Mouse (Mus musculus) limb, embryonic 15.5 days (tissue): ENCODE measurements around the gene Cnpy1. TPM values are rescaled to one million over a fixed set of nuclear protein-coding genes. Genes with fewer than 3 reads are reported as not detected.
A peak's percentile ranks its signal among the peaks of the same experiment; 100 is the strongest.

ENCODE experiments used
- ATAC-seq: fragments of 200-750 bp; cut with Nextera tagmentation; 2 replicates; pipeline ENCODE4 v1.8.0; 2017; ENCODE audit warnings: low read depth, moderate TSS enrichment; ENCODE audit not compliant: insufficient number of reproducible peaks, low FRiP score, low TSS enrichment
- H3K27ac ChIP-seq: fragments of 300-500 bp; sonication (generic); 2 replicates; pipeline ENCODE4 v1.5.1; 2015; ENCODE audit warnings: moderate library complexity, mild to moderate bottlenecking, inconsistent platforms
- H3K27me3 ChIP-seq: fragments of 300-500 bp; sonication (generic); 2 replicates; pipeline ENCODE4 v1.6.1; 2015; ENCODE audit warnings: inconsistent platforms
- H3K36me3 ChIP-seq: fragments of 300-500 bp; sonication (generic); 2 replicates; pipeline ENCODE4 v1.6.1; 2015; ENCODE audit warnings: inconsistent platforms
- H3K4me1 ChIP-seq: fragments of 300-500 bp; sonication (generic); 2 replicates; pipeline ENCODE4 v1.6.1; 2015; ENCODE audit warnings: inconsistent platforms
- H3K4me2 ChIP-seq: fragments of 300-500 bp; sonication (generic); 2 replicates; pipeline ENCODE4 v1.6.1; 2015; ENCODE audit warnings: mild to moderate bottlenecking, inconsistent platforms
- H3K4me3 ChIP-seq: fragments of 300-500 bp; sonication (generic); 2 replicates; pipeline ENCODE4 v1.5.1; 2015; ENCODE audit warnings: mild to moderate bottlenecking, inconsistent platforms
- H3K9ac ChIP-seq: fragments of 300-500 bp; sonication (generic); 2 replicates; pipeline ENCODE4 v1.6.1; 2015; ENCODE audit warnings: inconsistent platforms
- H3K9me3 ChIP-seq: fragments of 300-500 bp; sonication (generic); 2 replicates; pipeline ENCODE4 v1.6.1; 2016; ENCODE audit warnings: inconsistent platforms
- WGBS: fragments of 180-500 bp; shearing (Covaris S2); methylation state at CpG from one replicate; pipeline ENCODE4 v1.1.7; 2015; 5-methylcytosine and 5-hydroxymethylcytosine counted together
- polyA plus RNA-seq: library from polyadenylated mRNA; unstranded; fragments of >200 nt; fragmentation: Nextera tagmentation; extraction: Ambion mirVana; gene quantifications from 2 replicates; pipeline ENCODE4 v1.2.1, GENCODE M21; 2015

The Cnpy1 gene
- polyA plus RNA-seq, 1 experiment from 2014 or later, result not detected

DNA sequence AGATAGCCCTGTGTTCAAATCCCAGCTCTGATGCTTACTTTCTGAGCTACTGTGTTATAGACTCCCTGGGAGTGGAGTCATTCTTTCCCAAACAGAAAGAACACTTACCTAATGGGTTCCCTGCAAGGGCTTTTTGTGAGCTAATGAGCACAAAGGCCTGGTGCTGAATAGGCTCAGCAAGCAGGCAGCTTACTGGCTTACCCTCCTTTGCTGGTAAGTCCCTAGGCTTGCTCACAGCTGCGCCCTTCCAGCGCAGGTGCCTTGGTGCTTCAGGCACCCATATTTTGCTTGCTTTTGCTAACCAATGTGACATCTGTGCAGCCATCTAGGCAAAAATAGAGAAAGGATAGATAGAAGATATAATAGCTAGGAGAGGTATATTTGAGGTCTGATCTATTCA is 69.0 kb downstream of the Cnpy1 start:
- H3K27me3 ChIP-seq, result peaks cover 95% of the 10 kb centered on the region
- no peak overlapping the region for H3K4me2 ChIP-seq
- no peak overlapping the region for H3K27ac ChIP-seq
- H3K9ac ChIP-seq, result no peak overlapping the region
- H3K36me3 ChIP-seq, result no peaks in the 10 kb centered on the region
- H3K4me3 ChIP-seq, result no peak overlapping the region
- H3K4me1 ChIP-seq, result peaks cover 7% of the 10 kb centered on the region; the same call in 1 of the 2 replicates
- H3K9me3 ChIP-seq, result no peaks in the 10 kb centered on the region
- ATAC-seq, result no peak
- WGBS, result 0% methylated on average over 2 of the region's 2 CpGs

DNA sequence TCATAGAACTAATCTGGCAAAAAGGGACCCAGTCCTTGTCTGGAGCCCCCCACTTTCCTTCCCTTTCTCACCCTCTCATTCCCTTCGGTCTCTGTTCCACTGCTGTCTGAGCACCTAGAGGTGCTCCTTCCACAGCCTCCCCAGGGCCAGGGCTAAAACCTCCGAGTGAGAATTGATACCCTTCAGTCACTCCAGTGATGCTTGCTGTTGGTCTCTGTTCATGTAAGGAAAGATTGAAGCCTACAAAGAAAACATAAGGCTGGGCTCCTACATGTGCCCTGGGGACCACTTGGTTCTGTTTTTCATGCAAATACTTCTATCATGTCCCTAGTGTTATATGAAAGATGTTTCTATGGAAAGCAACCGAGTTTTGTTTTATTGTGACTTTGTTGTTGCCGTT is 69.6 kb downstream of the Cnpy1 start:
- ATAC-seq, result no peak
- WGBS, result 7% methylated on average over 4 of the region's 4 CpGs
- H3K27me3 ChIP-seq, result peaks cover 95% of the 10 kb centered on the region

DNA sequence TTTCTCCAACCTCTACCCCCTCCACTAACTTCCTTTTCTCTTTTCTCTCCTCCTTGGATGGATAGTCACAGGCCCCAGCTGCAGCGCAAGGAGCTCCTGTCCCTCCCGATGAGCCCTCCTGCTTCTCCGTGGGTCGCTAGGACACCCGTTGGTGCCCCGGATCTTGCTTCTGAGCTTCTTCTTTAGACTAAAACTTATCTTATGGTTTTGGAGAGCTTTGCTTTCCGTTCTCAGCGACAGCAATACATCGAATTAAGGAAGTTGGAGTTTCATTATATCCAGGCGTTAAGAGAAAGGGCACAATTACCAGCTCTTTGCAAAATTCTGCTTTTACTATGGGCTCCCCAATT is 70.1 kb downstream of the Cnpy1 start:
- WGBS, result 3% methylated on average over 10 of the region's 10 CpGs
- Histone ChIP-seq H3K9me3 (no peaks in the 10 kb centered on the region), H3K4me2 (no peak overlapping the region), H3K4me1 (peaks cover 10% of the 10 kb centered on the region; the same call in 1 of the 2 replicates), H3K4me3 (0 out of 2 replicates have a peak overlapping the region, but pooled peaks have one; percentile 4), H3K27ac (no peak overlapping the region), H3K9ac (no peak overlapping the region), H3K27me3 (peaks cover 95% of the 10 kb centered on the region), H3K36me3 (no peaks in the 10 kb centered on the region)
- no peak for ATAC-seq

More for the DNA sequence above, 69.6 kb downstream of the Cnpy1 start:
- H3K9ac ChIP-seq, result no peak overlapping the region
- H3K4me1 ChIP-seq, result peaks cover 7% of the 10 kb centered on the region; the same call in 1 of the 2 replicates
- H3K36me3 ChIP-seq, result no peaks in the 10 kb centered on the region
- H3K27ac ChIP-seq, result no peak overlapping the region
- H3K9me3 ChIP-seq, result no peaks in the 10 kb centered on the region
- no peak overlapping the region for H3K4me3 ChIP-seq
- no peak overlapping the region for H3K4me2 ChIP-seq

DNA sequence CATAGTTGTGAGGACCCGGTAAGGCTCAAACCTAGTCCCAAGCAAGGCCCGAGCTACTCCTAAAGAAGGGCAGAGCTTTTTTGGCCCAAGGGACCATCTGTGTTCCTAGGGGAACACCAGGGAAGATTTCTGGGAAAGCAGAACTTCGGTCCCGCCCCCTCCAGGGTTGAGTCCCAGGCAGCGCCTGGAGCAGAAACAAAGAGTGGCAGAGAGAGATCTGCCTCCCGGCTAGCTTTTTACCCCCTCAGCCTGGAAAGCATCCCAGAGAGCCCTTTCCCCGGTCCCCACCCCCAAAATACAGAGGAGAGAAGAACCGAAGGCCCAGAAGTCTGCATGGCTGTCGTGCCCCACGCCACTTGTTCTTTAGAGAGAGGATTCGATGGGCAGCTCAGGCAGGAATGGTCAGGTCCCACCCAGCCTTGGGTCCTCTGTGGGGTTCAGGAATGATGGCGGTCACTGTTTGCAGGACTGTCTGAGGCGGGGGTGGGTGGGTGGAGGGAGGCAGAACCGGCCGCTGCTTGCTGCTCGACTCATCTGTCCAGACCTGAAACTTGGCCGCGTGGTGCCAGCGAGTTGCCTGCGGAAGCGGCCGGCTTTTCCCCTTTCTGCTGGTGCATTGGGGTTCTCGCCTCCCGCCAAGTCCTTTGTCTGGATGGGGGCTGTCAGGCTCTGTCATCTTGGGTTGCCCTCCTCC is 70.6 kb downstream of the Cnpy1 start:
- no peak for ATAC-seq
- H3K4me2 ChIP-seq, result no peak overlapping the region
- WGBS, result 1% methylated on average over 24 of the region's 24 CpGs

DNA sequence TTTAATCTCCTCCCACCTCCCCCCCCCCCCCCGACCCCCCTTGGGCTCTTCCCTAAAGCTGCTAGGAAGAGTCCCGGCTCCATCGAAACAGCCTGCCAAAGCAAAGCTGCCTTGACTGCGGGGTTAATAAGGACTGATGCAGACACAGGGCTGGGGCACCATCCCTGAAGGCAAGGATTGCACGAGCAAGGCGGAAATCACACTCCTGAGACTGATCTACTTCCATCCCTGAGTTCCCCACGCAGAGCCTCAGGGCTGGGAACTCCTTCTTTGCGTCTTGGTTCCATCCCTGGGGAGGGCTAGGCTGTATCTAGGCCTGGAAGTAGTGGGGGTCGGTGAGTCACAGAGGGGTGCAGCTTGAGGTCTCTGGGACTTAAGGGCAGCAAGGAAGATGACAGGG is 71.5 kb downstream of the Cnpy1 start:
- Histone ChIP-seq H3K36me3 (no peaks in the 10 kb centered on the region), H3K27me3 (peaks cover 93% of the 10 kb centered on the region), H3K4me1 (peaks cover 10% of the 10 kb centered on the region; the same call in 1 of the 2 replicates), H3K4me2 (no peak overlapping the region), H3K27ac (no peak overlapping the region), H3K9me3 (no peaks in the 10 kb centered on the region), H3K4me3 (no peak overlapping the region), H3K9ac (no peak overlapping the region)
- WGBS, result 0% methylated on average over 9 of the region's 9 CpGs
- ATAC-seq, result no peak

More for the DNA sequence above, 70.6 kb downstream of the Cnpy1 start:
- peaks cover 93% of the 10 kb centered on the region for H3K27me3 ChIP-seq
- 0 out of 2 replicates have a peak overlapping the region, but pooled peaks have one; percentile 4 for H3K4me3 ChIP-seq
- no peaks in the 10 kb centered on the region for H3K36me3 ChIP-seq
- peaks cover 10% of the 10 kb centered on the region; the same call in 1 of the 2 replicates for H3K4me1 ChIP-seq
- H3K27ac ChIP-seq, result no peak overlapping the region
- no peaks in the 10 kb centered on the region for H3K9me3 ChIP-seq
- H3K9ac ChIP-seq, result no peak overlapping the region

DNA sequence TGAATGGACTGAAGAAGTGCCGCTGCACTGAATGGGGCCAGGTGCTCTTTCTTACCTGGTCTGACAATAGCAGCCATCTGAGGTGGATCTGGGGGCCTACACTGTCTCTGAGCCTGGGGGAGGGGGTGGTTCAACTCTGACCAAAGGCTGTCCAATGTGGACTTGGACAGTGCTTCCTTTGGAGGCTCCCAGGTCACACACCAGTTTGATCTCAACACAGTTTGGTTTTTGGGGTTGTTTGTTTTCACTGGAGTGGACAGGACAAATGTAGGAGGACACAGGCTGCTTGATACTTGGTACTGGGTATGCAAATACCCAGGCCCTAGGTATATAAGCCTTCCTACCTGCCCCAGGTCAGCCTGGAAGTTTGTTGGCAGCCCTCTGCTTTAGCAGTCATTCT is 71.9 kb downstream of the Cnpy1 start:
- peaks cover 93% of the 10 kb centered on the region for H3K27me3 ChIP-seq
- H3K36me3 ChIP-seq, result no peaks in the 10 kb centered on the region
- no peak overlapping the region for H3K9ac ChIP-seq
- peaks cover 12% of the 10 kb centered on the region for H3K4me1 ChIP-seq
- H3K4me2 ChIP-seq, result no peak overlapping the region
- 9% methylated on average over 1 of the region's 1 CpGs for WGBS
- no peaks in the 10 kb centered on the region for H3K9me3 ChIP-seq
- H3K27ac ChIP-seq, result no peak overlapping the region
- H3K4me3 ChIP-seq, result no peak overlapping the region
- no peak for ATAC-seq

DNA sequence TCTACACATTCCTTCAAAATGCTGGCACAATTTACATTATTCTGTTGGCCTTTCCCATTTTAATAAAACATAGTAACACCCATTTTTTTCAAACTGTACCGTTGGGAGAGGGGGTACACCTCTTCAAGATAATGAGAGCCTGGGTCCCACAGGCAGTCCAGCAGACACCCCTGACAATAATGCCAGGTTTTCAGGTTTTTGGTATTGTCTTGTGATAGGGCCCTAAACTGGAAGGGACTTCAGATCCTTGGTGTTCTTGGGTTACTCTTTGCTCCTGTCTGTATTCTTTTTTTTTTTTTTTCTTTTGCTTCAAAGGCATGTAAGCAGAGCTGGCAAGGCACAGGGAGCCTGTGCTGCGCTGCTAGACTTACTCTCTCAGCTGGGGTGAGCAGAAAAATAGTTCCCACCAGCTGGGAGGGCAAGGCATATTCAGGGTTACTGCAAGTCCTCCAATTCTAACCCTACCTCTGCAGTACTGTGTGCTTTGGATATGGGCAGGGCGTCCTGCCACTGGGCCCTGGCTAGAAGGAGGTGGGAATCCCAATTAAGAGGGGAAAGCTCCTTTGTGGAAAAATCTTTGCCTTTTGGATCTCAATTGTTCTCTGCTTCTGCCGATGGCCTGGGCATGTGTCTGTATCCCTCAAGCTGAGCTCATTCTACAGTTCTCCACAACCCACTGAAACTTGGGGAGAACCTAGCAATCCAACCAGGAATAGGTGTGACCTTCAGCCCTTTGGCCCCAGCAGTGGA is 72.5 kb downstream of the Cnpy1 start:
- ATAC-seq, result no peak
- peaks cover 16% of the 10 kb centered on the region for H3K4me1 ChIP-seq
- H3K36me3 ChIP-seq, result no peaks in the 10 kb centered on the region
- H3K4me2 ChIP-seq, result no peak overlapping the region
- WGBS, result 4% methylated on average over 4 of the region's 4 CpGs
- no peaks in the 10 kb centered on the region for H3K9me3 ChIP-seq
- H3K27ac ChIP-seq, result no peak overlapping the region
- no peak overlapping the region for H3K9ac ChIP-seq
- peaks cover 93% of the 10 kb centered on the region for H3K27me3 ChIP-seq
- no peak overlapping the region for H3K4me3 ChIP-seq

DNA sequence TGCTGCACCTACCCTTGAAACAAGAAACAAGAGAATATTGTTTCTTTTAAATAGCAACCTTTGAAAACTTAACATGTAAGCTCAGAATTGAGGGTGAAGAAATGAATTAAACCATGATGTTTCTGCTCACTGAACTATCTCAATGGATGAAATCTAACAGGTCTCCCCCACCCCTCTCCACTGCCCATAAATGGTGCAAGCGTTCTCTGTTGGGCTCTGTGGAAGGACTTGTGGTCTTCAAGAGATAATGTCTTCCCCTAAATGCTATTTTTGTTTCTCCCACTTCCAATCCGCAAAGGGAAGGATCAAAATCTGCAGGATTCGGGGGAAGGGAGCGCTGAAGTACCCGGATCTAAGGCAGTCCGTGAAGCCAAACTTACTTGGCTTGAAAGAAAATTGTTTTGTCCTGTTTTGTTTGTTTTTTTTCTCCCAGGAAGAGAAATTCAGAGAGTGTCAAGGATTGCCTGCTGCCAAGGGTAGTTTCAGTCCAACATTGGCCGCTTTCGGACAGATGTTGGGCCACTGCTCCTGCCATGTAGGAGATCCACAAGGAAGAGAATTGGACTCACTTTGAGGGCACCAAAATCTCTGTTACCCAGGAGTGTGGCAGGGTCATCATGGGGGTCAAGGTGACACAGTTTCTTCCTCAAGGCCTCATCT is 73.2 kb downstream of the Cnpy1 start:
- ATAC-seq, result no peak
- Histone ChIP-seq H3K4me2 (no peak overlapping the region), H3K27ac (no peak overlapping the region), H3K4me3 (no peak overlapping the region), H3K9me3 (no peaks in the 10 kb centered on the region), H3K36me3 (no peaks in the 10 kb centered on the region), H3K27me3 (peaks cover 95% of the 10 kb centered on the region), H3K9ac (no peak overlapping the region), H3K4me1 (peaks cover 16% of the 10 kb centered on the region)
- 8% methylated on average over 8 of the region's 8 CpGs for WGBS

DNA sequence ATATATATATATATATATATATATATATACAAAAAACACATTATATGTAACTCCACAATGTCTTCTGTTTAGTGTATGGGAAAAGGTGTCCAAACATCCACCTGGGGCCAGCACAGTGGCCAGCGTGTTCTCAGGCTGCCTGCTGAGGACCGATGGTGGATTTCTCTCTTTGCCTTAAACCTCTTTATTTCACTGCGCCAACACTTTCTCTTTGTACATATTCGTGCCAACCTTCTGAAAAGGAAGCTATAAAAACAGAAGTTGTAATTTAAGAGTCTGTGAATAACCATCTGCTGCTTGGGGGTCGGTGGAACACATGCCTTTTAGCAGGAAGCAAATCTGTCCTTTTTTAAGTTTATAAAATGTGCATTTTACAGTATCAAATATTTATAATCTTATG is 73.9 kb downstream of the Cnpy1 start:
- ATAC-seq, result no peak
- H3K9ac ChIP-seq, result no peak overlapping the region
- H3K4me2 ChIP-seq, result no peak overlapping the region
- no peak overlapping the region for H3K4me3 ChIP-seq
- no peaks in the 10 kb centered on the region for H3K9me3 ChIP-seq
- WGBS, result 10% methylated on average over 5 of the region's 5 CpGs
- no peaks in the 10 kb centered on the region for H3K36me3 ChIP-seq
- peaks cover 21% of the 10 kb centered on the region for H3K4me1 ChIP-seq
- no peak overlapping the region for H3K27ac ChIP-seq
- H3K27me3 ChIP-seq, result peaks cover 95% of the 10 kb centered on the region

DNA sequence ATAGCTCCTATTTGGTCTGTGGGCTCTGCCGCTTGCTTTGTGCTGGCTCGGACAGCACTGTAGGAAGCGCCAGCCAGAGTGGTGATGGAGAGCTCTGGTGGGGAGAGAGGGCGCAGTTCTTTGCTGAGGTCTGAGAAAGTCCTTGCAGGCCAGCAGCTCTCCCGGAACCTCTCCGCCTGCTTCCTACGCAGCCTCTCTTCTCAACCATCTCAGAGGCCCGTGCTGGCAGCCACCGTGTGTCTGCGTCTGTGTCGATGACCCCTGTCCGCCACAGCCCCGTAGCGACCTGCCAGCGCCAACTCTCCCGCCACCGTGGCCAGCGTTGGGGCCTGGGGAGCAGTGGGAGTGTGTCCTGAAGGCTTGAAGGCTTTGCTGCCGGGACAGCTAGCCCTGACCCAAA is 74.7 kb downstream of the Cnpy1 start:
- 2% methylated on average over 19 of the region's 19 CpGs for WGBS
- no peak for ATAC-seq
- Histone ChIP-seq H3K4me3 (no peak overlapping the region; the same call in 1 of the 2 replicates), H3K36me3 (no peaks in the 10 kb centered on the region), H3K4me2 (no peak overlapping the region), H3K9ac (no peak overlapping the region), H3K27me3 (peaks cover 95% of the 10 kb centered on the region), H3K4me1 (peaks cover 29% of the 10 kb centered on the region), H3K9me3 (no peaks in the 10 kb centered on the region), H3K27ac (no peak overlapping the region)

DNA sequence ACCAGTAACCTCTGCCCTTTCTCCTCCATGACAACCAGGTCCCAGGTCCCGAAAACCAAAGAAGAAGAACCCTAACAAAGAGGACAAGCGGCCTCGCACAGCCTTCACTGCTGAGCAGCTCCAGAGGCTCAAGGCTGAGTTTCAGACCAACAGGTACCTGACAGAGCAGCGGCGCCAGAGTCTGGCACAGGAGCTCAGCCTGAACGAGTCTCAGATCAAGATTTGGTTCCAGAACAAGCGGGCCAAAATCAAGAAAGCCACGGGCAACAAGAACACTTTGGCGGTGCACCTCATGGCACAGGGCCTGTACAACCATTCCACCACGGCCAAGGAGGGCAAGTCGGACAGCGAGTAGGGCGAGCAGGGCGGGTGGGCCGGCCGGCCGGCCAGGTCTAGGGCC is 75.5 kb downstream of the Cnpy1 start:
- 3% methylated on average over 17 of the region's 17 CpGs for WGBS
- H3K36me3 ChIP-seq, result no peaks in the 10 kb centered on the region
- H3K9me3 ChIP-seq, result no peaks in the 10 kb centered on the region
- H3K9ac ChIP-seq, result no peak overlapping the region
- H3K27ac ChIP-seq, result no peak overlapping the region
- ATAC-seq, result no peak
- no peak overlapping the region for H3K4me3 ChIP-seq
- no peak overlapping the region for H3K4me2 ChIP-seq
- peaks cover 34% of the 10 kb centered on the region for H3K4me1 ChIP-seq
- H3K27me3 ChIP-seq, result peaks cover 95% of the 10 kb centered on the region
